Mouse (Mus musculus) ES-E14 (cell line): Measurements from ENCODE around the gene Slc9a4.
"Not testable (repeated sequence)": the region's sequence is repeated elsewhere in the genome, so short reads cannot be mapped to it uniquely, and the experiment has no call there.

Experiments
- CHD2 ChIP-seq: IDR thresholded peaks from 2 replicates; pipeline ENCODE4 v1.6.1; 2014; ENCODE audit warnings: mild to moderate bottlenecking, low read depth, low read length, inconsistent platforms
- MAFK ChIP-seq: IDR thresholded peaks from 2 replicates; pipeline ENCODE4 v1.6.1; 2014; ENCODE audit warnings: mild to moderate bottlenecking, low read depth, low read length, inconsistent platforms; ENCODE audit not compliant: insufficient read depth
- ZNF384 ChIP-seq: IDR thresholded peaks from 2 replicates; pipeline ENCODE4 v1.6.1; 2012; ENCODE audit warnings: low read depth, low read length, inconsistent platforms

- TF ChIP-seq MAFK, ZNF384, CHD2: not testable (repeated sequence)
Measured at GRCm38 (mm10) chr1:40599661-40600060, 19.8 kb downstream of the Slc9a4 start.
